Mouse (Mus musculus) fat pad, adult 2 months (tissue): ENCODE results near the gene Brwd1.
"Not testable (repeated sequence)": the region's sequence is repeated elsewhere in the genome, so short reads cannot be mapped to it uniquely, and the experiment has no call there.

Source experiments
- DNase-seq: peaks from one replicate; pipeline ENCODE4 v3.0.0-alpha.2; 2011; ENCODE audit warnings: low read depth, low spot score; ENCODE audit errors: extremely low read depth

The Brwd1 gene

GRCm38 (mm10) chr16:96082301-96083178 lies at the start of gene Brwd1:
Brwd1 (minus strand) TSS chr16:96082526.
- no peak for DNase-seq

GRCm38 (mm10) chr16:96128466-96128865 lies 46.1 kb upstream of the Brwd1 start:
- no peak for DNase-seq

DNA sequence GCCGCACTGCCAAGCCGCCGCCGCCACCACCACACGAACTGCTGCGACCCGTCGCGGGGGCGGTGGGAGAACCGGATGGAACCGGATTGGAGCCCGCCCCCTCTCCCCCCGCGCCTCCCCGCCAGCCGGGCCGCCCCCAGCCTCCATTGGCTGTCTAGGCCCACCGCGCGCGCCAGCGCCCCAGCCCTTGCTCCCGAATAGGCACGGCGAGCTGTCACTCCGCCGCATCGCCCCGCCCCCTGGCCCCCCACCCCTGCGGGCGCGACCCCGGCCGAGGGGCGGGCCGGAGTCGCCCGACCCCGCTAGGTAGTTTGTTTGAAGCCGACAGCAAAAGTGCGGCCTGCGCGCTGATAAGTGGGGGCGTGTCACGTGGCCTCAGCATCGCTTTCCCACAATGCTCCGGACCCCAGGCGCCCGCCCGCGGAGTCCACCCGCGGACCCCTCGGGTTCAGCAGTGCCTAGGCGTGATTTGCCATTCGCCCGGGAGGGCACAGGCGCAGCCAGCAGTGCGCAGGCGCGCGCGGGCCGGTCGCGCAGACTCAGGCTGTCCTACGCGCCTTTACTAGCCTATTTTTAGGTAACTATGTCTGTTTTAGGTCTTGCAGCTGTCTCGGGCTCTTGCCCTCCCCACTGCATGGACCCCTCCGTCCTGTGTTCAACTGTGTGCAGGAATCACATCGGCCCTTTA lies 45.5 kb upstream of the Brwd1 start, which contains the start of gene Hmgn1:
Gene Hmgn1, minus strand, starts transcription at position 73 of the 688 bp plus-strand sequence.
- no peak for DNase-seq

DNA sequence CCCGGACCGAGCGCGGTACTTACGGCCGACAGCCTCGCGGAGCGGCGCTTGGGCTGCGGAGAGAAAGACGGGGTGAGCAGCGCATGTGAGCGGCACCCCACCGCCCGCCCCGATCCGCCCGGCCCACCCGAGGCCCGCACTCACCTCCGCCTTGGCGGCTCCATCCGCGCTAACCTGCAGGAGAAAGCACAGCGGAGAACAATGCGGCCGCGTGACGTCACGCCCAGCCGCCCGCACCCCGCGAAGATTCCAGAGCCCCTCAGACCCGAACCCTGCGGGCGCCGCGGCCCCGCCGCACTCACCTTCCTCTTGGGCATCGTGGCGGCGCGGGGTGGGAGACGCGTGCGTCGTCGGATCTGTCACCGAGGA lies 44.9 kb upstream of the Brwd1 start:
- no peak for DNase-seq

DNA sequence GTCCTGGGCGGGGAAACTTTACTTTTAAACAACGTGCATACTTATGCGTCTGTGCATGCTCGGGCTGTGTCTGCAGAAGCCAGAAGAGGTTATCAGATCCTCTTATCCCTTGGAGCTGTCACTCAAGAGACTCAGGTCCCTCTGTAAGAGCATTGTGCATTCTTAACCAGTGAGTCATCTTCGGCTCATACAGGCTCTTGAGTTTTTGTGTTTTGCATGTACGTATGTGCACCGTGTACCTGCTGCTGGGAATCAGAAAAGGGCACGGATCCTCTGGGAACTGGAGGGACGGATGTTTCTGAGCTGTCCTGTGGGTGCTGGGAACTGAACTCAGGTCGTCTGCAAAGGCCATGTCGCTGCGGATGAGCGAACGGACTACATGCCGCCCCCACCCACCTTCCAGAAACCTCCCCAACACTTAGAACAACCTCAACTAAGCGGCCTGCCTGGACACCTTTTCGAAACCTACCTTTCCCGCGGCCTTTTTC lies 44.4 kb upstream of the Brwd1 start:
- no peak for DNase-seq

DNA sequence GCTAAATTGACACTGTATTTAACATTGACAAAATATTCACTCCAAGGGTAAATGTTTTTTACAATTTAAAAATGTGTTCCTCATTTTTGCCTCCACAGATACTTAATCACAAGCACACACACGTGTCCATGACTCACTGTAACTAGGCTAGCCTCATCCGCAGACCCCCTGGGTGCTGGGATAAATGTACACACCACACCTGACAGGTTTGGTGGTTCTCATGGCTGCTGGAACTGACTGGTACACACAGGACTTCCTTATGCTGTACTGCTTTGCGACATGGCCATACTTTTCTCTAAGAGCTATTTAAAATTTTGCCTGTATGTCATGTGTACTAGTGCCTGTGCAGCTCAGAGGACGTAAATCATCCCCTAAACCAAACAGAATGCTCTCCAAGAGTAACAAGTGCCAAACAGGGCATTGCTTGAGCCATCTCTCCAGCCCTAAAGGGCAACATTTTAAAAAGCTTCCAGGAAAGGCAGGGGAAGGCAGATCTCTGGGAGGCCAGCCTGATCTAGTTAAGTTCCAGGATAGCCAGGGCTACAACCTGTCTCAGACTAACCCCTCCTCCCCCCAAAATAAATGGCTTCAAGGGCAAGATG lies 37.8 kb upstream of the Brwd1 start:
- DNase-seq = no peak

DNA sequence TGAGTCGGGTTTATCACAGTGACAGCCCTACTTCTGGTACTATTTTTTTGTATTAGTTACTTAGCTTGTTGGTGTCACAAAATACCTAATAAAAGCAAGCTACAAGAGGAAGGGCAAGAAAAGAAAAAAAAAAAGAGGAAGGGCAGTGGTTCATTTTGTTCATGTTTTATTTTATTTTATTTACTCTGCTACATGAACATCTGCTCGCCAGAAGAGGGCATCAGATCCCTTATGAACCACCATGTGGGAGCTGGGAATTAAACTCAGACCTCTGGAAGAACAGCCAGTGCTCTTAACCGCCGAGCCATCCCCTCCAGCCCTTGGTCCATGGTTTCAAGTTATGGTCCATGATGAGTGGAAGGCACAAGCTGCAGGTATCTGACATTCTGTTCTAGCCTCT lies 32.4 kb upstream of the Brwd1 start:
- DNase-seq = no peak

DNA sequence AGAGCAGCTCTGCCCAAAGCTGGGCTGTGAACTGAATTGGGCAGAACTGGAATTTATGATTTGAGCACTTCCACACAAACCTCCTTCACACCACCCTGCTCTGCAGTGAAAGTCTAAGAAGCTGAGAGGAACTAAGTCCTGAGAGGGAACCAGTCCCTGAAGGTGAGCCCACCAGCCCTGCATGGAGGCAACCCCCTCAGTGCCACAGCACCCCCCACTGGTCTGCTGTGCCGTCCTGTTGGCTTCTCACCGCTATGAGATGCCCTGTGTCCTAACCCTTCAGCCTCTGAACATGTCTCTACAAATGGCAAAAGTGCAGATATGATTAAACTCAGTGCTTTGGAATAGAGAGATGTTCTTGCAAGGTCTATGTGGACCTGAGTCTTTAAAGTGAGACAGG lies 30.4 kb upstream of the Brwd1 start:
- DNase-seq = no peak

DNA sequence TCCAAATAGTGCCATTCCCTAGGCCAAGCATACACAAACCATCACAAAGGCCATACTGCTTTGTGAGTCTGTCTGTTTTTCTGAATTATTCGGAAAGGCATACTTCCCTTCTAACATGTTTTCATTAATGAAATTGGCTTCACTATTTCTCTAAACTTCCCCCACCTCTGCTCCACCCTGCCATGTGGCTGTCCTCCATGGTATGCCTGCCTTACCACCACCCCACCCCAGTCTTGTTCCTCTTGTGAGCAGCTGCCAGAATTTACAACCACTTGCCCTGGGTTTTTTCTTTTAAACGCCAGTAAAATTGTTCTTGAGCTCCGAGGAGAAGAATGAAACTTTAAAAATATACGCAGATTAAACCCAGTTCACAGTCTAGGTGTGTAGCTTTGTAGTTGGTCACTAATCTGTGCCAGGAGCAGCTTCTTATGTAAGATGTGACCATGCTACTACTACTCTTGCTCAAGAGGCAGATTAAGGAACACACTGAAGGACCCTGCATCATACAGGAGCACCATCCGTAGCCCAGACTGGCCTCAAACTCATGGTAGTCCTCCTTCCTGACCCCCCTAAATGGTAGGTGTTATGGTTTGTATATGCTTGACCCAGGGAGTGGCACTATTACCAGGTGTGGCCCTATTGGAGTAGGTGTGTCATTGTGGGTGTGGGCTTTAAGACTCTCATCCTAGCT lies 28.5 kb upstream of the Brwd1 start:
- DNase-seq = no peak

DNA sequence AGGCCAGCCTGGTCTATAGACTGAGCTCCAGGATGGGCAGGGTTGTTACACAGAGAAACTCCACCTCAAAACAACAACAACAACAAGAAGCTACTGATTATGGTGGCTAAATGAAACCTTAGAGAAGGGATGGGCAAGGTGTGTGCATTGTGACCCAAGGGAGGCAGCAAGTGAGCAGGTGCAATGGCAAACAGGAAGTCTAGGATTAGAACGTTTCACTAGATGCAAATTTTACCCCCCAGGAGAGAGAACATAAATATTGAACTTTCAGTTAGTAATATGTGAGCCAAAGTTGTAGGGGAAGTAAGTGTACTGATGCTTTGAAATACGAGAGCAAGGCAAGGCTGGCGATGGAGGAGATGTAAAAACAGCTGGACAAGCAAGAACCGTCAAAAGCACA lies 27.3 kb upstream of the Brwd1 start:
- no peak for DNase-seq

DNA sequence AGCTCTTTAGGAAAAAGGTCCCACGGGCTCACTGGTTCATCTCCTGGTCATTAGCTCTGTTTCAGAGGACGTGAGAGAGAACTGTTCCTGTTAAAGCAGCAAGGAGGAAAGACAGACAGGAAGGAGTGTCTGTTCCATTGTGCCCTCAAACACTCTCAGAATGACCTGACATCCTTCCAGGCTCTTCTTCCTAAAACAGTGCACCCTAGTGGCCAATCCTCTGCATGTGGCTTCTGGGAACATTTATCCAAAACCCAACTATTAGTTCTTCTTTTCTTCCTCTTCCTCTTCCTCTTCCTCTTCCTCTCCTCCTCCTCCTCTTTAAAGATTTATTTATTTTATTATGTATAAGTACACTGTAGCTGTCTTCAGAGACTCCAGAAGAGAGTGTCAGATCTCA lies 20.7 kb upstream of the Brwd1 start:
- DNase-seq = no peak

DNA sequence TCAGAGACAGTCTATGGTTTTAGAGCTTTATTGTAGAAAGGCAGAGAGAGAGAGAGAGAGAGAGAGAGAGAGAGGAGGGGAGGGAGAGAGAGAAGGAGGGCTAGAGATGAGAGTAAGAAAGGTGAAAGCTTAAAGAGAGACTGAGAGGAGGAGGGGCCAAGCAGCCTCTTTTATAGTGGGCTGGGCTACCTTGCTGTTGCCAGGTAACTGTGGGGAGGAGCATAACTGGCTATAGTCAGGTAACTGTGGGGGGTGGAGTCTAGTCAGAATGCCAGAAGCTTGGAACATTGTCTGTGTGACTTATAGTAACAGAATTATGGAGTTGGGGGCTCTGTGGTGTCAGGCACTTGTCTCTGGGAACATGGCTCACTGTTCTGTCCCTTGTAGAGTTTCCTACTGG lies 15.5 kb upstream of the Brwd1 start:
- not testable (repeated sequence) for DNase-seq

DNA sequence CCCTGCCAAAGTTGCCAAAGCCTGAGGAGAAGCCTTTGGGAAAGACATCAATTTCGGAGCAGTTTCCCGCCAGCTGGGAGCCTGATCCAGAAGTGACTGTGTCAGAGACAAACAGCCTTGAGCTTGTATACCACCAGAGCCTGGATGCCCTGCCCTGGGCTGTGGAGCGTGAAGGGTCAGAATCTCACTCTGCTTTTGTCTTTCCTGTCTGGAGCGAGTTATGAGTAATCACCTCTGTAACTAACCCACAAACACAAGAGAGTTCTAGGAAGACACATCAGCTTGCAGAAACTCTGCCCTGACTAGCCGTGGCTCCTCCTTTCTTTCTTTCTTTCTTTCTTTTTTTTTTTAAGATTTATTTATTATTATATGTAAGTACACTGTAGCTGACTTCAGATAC lies 13.6 kb upstream of the Brwd1 start:
- no peak for DNase-seq

DNA sequence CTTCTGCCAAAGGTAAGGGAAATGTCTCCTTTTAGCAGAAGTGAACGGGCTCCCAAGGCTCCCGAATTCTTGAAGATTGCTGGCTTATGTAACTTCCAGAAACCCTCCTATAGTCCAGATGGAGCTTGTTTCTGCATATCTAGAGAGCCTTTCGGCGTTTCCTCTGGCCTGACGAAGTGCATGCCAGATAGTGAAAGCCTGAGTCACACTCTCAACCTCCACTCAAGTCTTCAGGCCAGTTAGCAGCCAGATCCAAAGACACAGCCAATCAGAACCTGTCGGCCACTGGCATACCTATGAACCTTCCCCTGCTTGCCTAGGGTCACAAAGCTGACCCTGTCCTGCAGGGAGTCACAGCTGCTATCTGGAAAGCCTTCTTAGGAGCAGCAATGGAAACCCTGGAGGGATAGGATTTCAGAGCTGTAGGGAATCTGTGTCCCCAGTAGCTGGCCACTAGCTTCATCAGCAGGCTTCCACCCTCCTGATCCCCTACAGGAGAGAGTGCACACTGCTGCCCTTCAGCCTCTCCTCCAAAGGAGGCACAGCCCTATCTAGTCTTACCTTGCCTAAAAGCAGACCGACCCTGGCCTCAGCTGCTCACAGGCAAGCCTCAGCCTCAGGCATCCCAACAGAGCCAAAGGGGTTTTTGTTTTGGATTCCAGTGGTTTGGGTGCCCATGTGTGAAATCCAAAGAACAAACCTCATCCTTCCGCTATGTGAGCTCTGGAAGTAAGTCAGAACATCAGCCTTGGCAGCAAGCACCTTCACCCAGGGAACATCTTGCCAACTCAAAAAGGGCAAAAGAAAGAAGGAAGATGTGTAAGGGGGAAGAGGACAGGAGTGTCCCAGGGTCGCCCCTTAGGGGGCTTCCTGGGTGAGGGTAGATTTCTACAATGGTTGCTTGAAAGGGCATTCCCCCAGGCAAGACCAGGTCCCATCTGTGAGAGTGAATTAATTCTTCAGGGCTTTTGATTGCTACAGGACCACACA lies 9.5 kb upstream of the Brwd1 start:
- DNase-seq = no peak

DNA sequence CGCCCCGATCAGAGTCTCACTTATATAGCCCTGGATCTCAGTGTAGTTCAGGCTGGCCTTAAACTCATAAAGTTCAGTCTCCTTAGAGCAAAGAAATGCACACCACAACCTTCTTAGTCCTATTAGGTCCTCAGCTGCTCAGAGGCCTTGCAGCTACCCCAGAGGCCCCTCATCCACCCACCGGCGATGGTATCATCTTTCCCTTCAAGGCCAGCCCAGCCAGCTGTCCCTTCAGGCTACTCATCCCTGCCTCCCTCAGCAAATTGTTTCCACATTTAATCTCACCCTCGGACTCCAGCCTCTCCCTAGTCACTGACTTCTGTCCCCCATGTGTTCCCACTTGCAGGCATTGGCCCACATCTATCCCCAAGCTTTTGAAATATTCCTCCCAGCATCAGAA lies 5.8 kb upstream of the Brwd1 start:
- DNase-seq = no peak

- DNase-seq = no peak
Measured at GRCm38 (mm10) chr16:96087436-96087835, 5.1 kb upstream of the Brwd1 start.

DNA sequence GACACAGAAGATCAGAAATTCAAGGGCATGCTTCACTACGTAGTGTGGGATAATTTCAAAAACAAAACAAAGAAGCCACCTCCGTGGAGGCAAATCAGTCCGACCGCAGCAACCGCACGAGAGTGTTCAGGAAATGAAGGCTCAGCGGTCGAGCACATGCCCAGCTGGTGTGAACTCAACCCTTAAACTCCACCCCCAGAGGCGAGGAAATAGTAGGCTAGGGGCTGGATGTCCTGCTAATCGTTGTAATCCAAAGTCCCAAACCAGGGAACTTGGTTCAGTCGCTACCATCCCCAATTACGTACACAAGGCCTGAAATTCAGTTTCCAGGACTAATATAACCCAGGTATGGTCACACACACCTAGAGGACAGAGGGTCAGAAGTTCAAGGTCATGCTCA lies 4.7 kb upstream of the Brwd1 start:
- no peak for DNase-seq

- no peak for DNase-seq
Measured at GRCm38 (mm10) chr16:96085597-96085996, 3.3 kb upstream of the Brwd1 start.

DNA sequence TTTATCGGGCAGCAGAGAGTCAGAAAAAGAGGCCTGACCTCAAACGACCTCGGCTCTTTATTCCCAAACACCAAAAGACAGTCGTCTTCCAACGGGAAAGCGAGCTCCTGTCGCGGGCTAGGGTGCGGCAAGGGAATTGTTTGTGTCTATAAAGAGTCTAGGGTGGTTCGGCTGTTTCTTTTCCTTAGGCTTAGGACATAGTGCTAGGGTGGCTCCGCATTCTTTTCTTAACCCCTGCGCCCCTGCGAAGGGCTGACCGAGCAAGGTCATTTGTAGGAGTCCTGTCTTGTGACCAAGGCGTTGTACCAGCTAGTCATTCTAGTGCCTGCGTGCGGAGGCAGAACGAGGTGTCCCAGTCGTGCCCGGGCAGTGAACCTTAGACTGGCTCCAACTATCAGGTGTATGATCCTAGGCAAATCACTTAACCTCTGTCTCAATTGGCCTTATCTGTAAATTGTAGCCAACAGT lies 887 bp upstream of the Brwd1 start:
- DNase-seq = no peak

- DNase-seq = no peak
Measured at GRCm38 (mm10) chr16:96081742-96082241, 534 bp downstream of the Brwd1 start.
